Mouse (Mus musculus) frontal cortex, postnatal 10 days (tissue): ENCODE results near the gene Krtap20-2.
"Not testable (repeated sequence)": the region's sequence is repeated elsewhere in the genome, so short reads cannot be mapped to it uniquely, and the experiment has no call there.

Experiments used
- DNase-seq, 2 experiments: peaks; one replicate each; pipeline ENCODE4 v3.0.0; 2022; ENCODE audit warnings: low spot score in 2 of 2, mixed read lengths in 1 of 2

Gene Krtap20-2

GRCm38 (mm10) chr16:89205561-89205960, at the start of gene Krtap20-2:
TSS of gene Krtap20-2 (plus strand) at chr16:89205861.
- no peak for DNase-seq

- no peak for DNase-seq
Observed at GRCm38 (mm10) chr16:89157652-89158051, 48.0 kb upstream of the Krtap20-2 start, which contains the start of gene Gm9789. TSS of gene Gm9789 (plus strand) at chr16:89157952.

DNA sequence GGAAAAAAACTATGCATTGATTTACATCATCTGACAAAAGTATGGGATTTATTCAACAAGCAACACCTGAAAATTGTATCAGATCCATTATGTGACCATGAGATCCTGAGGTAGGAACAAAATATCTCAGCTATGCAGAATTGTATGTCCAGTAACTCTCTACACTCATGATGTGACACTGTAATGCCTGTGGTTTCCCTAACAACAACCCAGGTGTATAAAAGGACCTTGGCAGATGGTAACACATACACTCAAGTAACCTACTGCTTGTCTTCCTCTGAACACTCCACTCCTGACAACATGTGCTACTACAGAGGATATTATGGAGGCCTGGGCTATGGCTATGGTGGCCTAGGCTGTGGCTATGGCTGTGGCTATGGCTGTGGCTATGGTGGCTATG, 36.5 kb upstream of the Krtap20-2 start, which contains the start of gene Gm7735:
TSS of gene Gm7735 (plus strand) at position 301 of the 400 bp plus-strand sequence.
- not testable (repeated sequence) for DNase-seq

- no peak for DNase-seq
Observed at GRCm38 (mm10) chr16:89174435-89174834, 31.2 kb upstream of the Krtap20-2 start, which contains the start of gene 1110057P08Rik. TSS of gene 1110057P08Rik (plus strand) at chr16:89174735.

- no peak for DNase-seq
Observed at GRCm38 (mm10) chr16:89188621-89189020, 17.0 kb upstream of the Krtap20-2 start.
